Mouse (Mus musculus): ENCODE data around the gene Notch1. TPM values are rescaled to one million over a fixed set of nuclear protein-coding genes. Genes with fewer than 3 reads are reported as not detected.

The Notch1 gene
- polyA plus RNA-seq, 1 experiment from 2014 or later = 13.3 TPM

DNA sequence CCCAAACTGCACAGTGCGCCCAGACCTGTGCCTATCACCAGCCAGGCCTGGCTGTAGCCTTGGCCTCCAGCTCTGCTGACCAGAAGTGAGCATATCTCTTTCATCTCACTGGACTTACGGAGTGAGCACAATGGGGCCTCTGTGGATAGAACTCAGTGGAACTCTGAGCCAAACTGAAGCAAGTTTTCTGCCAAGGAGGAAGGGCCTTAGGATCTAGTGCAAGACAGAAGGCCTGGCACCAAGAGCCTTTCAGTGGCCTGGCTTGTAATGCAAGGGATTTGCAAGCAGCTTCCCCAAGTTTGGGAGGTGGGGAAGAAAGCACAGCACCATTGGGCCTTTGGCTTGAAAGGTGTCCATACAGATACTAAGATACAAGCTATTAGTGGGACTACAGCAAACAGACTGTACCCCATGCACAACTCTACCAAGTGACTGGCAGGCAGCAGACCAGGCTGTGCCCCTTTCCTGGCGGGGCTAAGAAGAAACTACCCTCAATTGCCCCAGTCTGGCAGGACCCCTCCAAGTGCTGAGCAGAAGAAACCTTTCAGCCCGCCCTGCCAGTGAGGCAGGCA lies 16.4 kb downstream of the Notch1 start:
- 29% methylated on average over 4 of the region's 4 CpGs for WGBS
- H3K36me3 ChIP-seq (ENCODE audit: control insufficient read depth, insufficient read depth, low read length) = no peaks in the 10 kb centered on the region
- peak overlapping the region; percentile 87 for H3K27ac ChIP-seq (ENCODE audit: low read depth, low read length)
- peak; percentile 48 for ATAC-seq
- peak overlapping the region; percentile 66 for H3K4me2 ChIP-seq (ENCODE audit: low read length)
- H3K27me3 ChIP-seq (replicated peaks; ENCODE audit: control insufficient read depth, insufficient read depth, low read length) = no peaks in the 10 kb centered on the region
- H3K9me3 ChIP-seq (ENCODE audit: control insufficient read depth, low read length) = no peaks in the 10 kb centered on the region
- H3K4me3 ChIP-seq (ENCODE audit: low read length) = no peak overlapping the region
- peak overlapping the region; percentile 30; the same call in 1 of the 2 replicates for H3K9ac ChIP-seq (ENCODE audit: low read depth, low read length)
- peaks cover 73% of the 10 kb centered on the region for H3K4me1 ChIP-seq (ENCODE audit: control insufficient read depth, insufficient read depth, low read depth, low read length)

DNA sequence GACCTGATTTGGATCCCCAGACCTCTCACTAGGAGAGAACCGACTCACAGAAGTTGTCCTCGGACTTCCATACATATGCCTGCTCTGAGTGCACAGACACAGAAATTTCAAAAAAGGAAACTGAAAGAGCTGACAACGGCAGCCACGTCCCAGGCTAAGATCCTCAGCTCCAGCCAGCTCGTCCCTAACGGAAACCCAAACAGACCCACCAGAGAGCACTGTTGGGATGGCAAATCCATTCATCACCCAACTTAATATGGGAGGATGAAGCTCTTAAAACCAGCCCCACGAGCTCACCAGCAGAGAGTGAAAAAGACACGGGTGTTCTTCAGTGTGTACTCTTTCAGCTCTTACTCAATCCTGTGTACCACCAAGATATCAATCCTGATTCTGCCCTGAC lies 17.8 kb downstream of the Notch1 start:
- 52% methylated on average over 8 of the region's 8 CpGs for WGBS

DNA sequence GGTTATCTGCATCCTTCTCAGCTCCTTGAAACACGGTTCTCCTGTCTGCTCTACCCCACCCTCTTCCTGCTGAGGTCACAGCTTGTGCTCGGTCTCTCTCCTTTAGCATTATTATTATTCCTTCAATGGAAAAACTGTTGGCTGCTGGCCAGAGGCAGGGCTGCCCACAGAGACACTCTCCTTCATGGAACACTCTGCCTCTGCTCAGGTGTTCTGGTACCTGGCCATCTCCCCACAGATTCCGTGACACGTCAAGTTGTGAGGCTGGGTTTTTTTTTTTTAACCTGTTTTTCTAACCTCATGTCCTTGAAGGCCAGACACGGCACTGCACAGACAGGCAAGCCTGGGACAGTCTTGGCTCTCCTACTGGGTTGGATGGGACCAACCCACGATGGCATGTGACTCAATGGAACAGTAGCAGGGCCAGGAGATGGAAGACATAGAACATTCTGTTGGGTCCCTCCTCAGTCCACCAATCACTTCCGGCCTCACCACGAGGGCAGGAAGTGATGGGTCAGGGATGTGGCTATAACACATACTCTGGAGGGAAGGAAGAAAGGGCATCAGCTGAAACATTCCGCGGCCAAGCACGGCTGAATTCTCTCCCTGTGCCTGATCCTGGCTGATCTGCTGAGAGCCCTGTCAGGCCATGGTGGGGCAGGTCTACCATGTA lies 18.5 kb downstream of the Notch1 start:
- no peak for ATAC-seq
- no peaks in the 10 kb centered on the region for H3K36me3 ChIP-seq (ENCODE audit: control insufficient read depth, insufficient read depth, low read length)
- WGBS = 60% methylated on average over 11 of the region's 11 CpGs
- no peak overlapping the region for H3K27ac ChIP-seq (ENCODE audit: low read depth, low read length)
- H3K4me2 ChIP-seq (ENCODE audit: low read length) = peak overlapping the region; percentile 13
- no peaks in the 10 kb centered on the region for H3K9me3 ChIP-seq (ENCODE audit: control insufficient read depth, low read length)
- H3K9ac ChIP-seq (ENCODE audit: low read depth, low read length) = no peak overlapping the region
- no peak overlapping the region for H3K4me3 ChIP-seq (ENCODE audit: low read length)
- no peaks in the 10 kb centered on the region for H3K27me3 ChIP-seq (replicated peaks; ENCODE audit: control insufficient read depth, insufficient read depth, low read length)
- H3K4me1 ChIP-seq (ENCODE audit: control insufficient read depth, insufficient read depth, low read depth, low read length) = peaks cover 76% of the 10 kb centered on the region

More for the DNA sequence above, 17.8 kb downstream of the Notch1 start:
- Histone ChIP-seq H3K4me2 (ENCODE audit: low read length) (peak overlapping the region; percentile 66; the same call in 1 of the 2 replicates), H3K36me3 (ENCODE audit: control insufficient read depth, insufficient read depth, low read length) (no peaks in the 10 kb centered on the region), H3K9me3 (ENCODE audit: control insufficient read depth, low read length) (no peaks in the 10 kb centered on the region), H3K4me1 (ENCODE audit: control insufficient read depth, insufficient read depth, low read depth, low read length) (peaks cover 77% of the 10 kb centered on the region), H3K27me3 (replicated peaks; ENCODE audit: control insufficient read depth, insufficient read depth, low read length) (no peaks in the 10 kb centered on the region), H3K27ac (ENCODE audit: low read depth, low read length) (0 out of 2 replicates have a peak overlapping the region, but pooled peaks have one; percentile 5), H3K4me3 (ENCODE audit: low read length) (no peak overlapping the region), H3K9ac (ENCODE audit: low read depth, low read length) (no peak overlapping the region)
- ATAC-seq = no peak

DNA sequence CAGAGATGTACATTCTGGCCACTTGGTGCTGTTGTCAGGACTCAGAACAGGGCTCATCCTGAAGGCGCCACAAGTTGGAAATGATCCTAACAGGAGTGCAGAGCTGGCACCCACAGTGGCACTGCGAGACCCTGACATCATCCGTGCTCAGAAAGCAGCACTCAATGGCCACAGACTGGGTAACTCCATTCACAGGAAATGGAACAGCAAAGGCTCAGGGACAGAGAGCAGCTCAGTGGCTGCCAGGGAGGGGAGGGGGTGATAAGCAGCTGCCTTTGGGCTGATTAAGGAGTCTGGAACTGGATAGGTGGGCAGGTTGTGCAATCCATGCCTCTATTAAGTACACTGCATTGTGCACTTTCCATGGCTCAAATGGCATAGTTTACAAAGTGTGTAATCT lies 20.0 kb downstream of the Notch1 start:
- 70% methylated on average over 3 of the region's 3 CpGs for WGBS
- Histone ChIP-seq H3K4me2 (ENCODE audit: low read length) (no peak overlapping the region), H3K9me3 (ENCODE audit: control insufficient read depth, low read length) (no peaks in the 10 kb centered on the region), H3K4me1 (ENCODE audit: control insufficient read depth, insufficient read depth, low read depth, low read length) (peaks cover 79% of the 10 kb centered on the region), H3K9ac (ENCODE audit: low read depth, low read length) (no peak overlapping the region), H3K27me3 (replicated peaks; ENCODE audit: control insufficient read depth, insufficient read depth, low read length) (no peaks in the 10 kb centered on the region), H3K4me3 (ENCODE audit: low read length) (no peak overlapping the region), H3K27ac (ENCODE audit: low read depth, low read length) (peak overlapping the region; percentile 21; the same call in 1 of the 2 replicates), H3K36me3 (ENCODE audit: control insufficient read depth, insufficient read depth, low read length) (no peaks in the 10 kb centered on the region)
- no peak for ATAC-seq

DNA sequence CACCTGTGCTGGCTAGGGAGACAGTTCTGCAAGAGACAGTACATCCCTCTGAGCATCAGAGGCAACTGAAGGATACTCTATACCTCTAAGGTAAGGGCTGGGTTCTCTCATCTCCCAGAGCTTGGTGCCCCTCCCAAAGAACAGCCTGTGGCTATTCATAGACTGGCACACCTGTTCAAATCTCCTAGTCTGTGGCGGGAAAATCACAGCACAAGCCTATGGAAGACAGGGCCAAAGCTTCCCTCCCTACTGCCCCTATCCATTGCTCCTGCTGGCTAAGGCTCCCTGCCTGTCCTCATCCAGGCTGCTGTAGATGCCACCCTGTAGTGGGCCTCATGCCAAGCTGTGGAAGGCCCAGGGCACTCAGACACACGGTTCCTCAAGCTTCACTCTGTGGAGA lies 20.8 kb downstream of the Notch1 start:
- no peak overlapping the region for H3K4me2 ChIP-seq (ENCODE audit: low read length)

DNA sequence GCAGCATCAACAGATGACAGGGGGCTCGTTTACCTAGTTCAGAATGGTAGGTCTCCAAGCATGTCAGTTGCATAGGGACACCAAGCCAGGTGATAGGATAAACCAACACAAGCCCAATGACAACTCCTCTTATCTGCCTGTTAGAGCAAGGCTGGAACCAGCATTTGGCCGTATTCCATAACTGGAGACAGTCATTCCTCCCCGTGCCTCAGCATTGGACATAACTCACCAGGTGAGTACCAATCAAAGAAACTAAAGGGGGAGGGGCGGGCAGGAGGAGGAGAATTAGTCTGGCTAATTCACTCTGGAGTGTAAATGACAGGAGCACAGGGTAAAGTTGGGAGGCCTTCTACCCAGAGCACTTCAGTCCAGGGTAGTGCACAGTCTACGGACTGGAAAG lies 21.5 kb downstream of the Notch1 start:
- no peaks in the 10 kb centered on the region for H3K9me3 ChIP-seq (ENCODE audit: control insufficient read depth, low read length)
- WGBS = 76% methylated on average over 5 of the region's 5 CpGs
- H3K4me3 ChIP-seq (ENCODE audit: low read length) = no peak overlapping the region
- peaks cover 79% of the 10 kb centered on the region for H3K4me1 ChIP-seq (ENCODE audit: control insufficient read depth, insufficient read depth, low read depth, low read length)
- no peaks in the 10 kb centered on the region for H3K27me3 ChIP-seq (replicated peaks; ENCODE audit: control insufficient read depth, insufficient read depth, low read length)
- no peak overlapping the region for H3K27ac ChIP-seq (ENCODE audit: low read depth, low read length)
- H3K9ac ChIP-seq (ENCODE audit: low read depth, low read length) = no peak overlapping the region
- H3K4me2 ChIP-seq (ENCODE audit: low read length) = no peak overlapping the region
- H3K36me3 ChIP-seq (ENCODE audit: control insufficient read depth, insufficient read depth, low read length) = no peaks in the 10 kb centered on the region
- no peak for ATAC-seq

More for the DNA sequence above, 20.8 kb downstream of the Notch1 start:
- 53% methylated on average over 2 of the region's 2 CpGs for WGBS
- no peaks in the 10 kb centered on the region for H3K36me3 ChIP-seq (ENCODE audit: control insufficient read depth, insufficient read depth, low read length)
- no peaks in the 10 kb centered on the region for H3K9me3 ChIP-seq (ENCODE audit: control insufficient read depth, low read length)
- H3K4me1 ChIP-seq (ENCODE audit: control insufficient read depth, insufficient read depth, low read depth, low read length) = peaks cover 79% of the 10 kb centered on the region
- no peak overlapping the region for H3K27ac ChIP-seq (ENCODE audit: low read depth, low read length)
- no peak overlapping the region for H3K4me3 ChIP-seq (ENCODE audit: low read length)
- no peak overlapping the region for H3K9ac ChIP-seq (ENCODE audit: low read depth, low read length)
- no peaks in the 10 kb centered on the region for H3K27me3 ChIP-seq (replicated peaks; ENCODE audit: control insufficient read depth, insufficient read depth, low read length)
- no peak for ATAC-seq

DNA sequence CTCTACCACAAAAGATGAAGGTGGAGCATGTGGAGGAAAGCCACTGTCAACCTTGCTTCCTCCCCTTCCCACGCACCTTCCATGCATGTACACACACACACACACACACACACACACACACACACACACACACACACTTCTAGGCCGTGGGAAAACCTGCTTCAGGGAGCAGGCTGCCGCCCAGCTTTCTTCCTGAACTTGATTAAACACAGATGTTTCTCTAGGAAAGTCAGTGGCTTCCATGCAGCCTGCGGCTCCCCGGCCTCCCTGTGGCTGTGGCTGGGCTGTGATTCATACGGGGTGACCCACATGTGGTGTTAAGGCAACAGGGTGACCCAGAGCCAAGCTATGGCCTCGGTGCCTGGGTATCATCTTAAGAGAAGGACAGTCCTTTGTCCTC lies 22.1 kb downstream of the Notch1 start:
- Histone ChIP-seq H3K36me3 (ENCODE audit: control insufficient read depth, insufficient read depth, low read length) (no peaks in the 10 kb centered on the region), H3K4me3 (ENCODE audit: low read length) (no peak overlapping the region), H3K27me3 (replicated peaks; ENCODE audit: control insufficient read depth, insufficient read depth, low read length) (no peaks in the 10 kb centered on the region), H3K4me1 (ENCODE audit: control insufficient read depth, insufficient read depth, low read depth, low read length) (peaks cover 80% of the 10 kb centered on the region), H3K27ac (ENCODE audit: low read depth, low read length) (peak overlapping the region; percentile 46), H3K4me2 (ENCODE audit: low read length) (no peak overlapping the region), H3K9me3 (ENCODE audit: control insufficient read depth, low read length) (no peaks in the 10 kb centered on the region), H3K9ac (ENCODE audit: low read depth, low read length) (no peak overlapping the region)
- WGBS = 40% methylated on average over 7 of the region's 7 CpGs
- no peak for ATAC-seq

DNA sequence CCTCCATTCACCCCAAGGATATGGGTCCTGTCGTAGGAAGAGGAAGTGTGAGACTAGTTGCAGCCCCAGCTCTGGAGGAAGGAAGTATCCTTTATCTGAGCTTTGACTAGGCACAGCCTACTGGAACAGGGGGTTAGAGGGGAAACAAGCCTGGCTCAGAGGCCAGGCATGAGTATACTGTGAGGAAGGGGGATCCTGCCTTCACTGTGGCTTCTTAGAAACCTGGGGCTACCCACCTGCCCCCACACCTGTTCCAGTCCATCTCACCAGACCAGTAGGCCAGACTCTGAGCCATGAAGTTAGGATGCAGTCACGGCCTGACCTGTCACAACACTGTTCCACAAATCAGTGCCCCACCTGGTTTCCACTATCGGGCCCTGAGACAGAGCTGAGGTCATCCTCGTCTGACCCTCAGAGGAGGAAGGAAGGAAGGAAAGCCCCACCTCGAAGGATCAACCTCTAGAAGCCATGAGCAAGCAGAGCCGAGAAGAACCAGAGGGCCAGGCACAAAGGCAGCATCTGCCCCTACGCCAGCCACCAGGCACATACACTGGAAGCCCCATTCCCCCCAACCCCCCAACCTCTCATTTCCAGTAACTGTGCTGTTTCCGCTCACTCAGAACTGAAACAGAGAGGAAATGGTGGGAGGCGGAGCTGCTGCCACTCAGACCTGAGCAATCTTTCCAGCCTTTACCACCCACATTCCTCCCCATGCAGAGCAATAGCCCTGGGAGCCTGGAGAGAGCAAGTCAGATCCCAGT lies 23.3 kb downstream of the Notch1 start:
- Histone ChIP-seq H3K4me3 (ENCODE audit: low read length) (no peak overlapping the region), H3K27me3 (replicated peaks; ENCODE audit: control insufficient read depth, insufficient read depth, low read length) (no peaks in the 10 kb centered on the region), H3K9ac (ENCODE audit: low read depth, low read length) (peak overlapping the region; percentile 5; the same call in 1 of the 2 replicates), H3K27ac (ENCODE audit: low read depth, low read length) (peak overlapping the region; percentile 65), H3K4me1 (ENCODE audit: control insufficient read depth, insufficient read depth, low read depth, low read length) (peaks cover 87% of the 10 kb centered on the region), H3K36me3 (ENCODE audit: control insufficient read depth, insufficient read depth, low read length) (no peaks in the 10 kb centered on the region), H3K9me3 (ENCODE audit: control insufficient read depth, low read length) (no peaks in the 10 kb centered on the region), H3K4me2 (ENCODE audit: low read length) (peak overlapping the region; percentile 31)
- no peak for ATAC-seq
- 32% methylated on average over 9 of the region's 9 CpGs for WGBS

DNA sequence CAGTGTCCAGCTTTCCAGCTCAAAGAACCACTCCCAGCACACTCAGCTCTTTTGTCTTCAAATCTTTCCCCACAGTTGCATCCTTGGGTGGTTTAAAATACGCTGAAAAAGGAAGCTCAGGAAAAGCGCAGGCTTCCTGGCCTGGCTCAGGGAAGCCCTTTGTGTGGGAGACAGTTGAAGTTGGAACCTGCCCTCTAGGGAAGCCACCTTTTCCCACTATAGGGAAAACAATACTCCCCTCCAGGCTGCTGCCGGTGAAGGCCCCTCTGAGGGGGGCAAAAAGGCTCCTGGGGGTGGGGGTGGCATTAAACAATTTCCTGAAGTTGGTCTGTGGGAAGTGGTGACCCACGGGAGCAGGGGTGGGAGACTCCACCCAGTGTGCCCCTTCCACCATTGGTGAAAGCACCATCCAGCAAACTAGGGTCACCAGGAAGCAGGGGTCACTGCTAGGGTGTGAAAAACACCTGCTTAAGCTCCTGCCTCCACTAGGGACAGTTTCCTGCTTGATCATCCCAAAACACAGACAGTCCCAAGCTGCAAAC lies 25.6 kb downstream of the Notch1 start:
- peaks cover 93% of the 10 kb centered on the region for H3K4me1 ChIP-seq (ENCODE audit: control insufficient read depth, insufficient read depth, low read depth, low read length)
- H3K4me3 ChIP-seq (ENCODE audit: low read length) = no peak overlapping the region
- no peak overlapping the region for H3K4me2 ChIP-seq (ENCODE audit: low read length)
- peak overlapping the region; percentile 5; the same call in 1 of the 2 replicates for H3K9ac ChIP-seq (ENCODE audit: low read depth, low read length)
- 21% methylated on average over 4 of the region's 4 CpGs for WGBS
- no peaks in the 10 kb centered on the region for H3K9me3 ChIP-seq (ENCODE audit: control insufficient read depth, low read length)
- no peaks in the 10 kb centered on the region for H3K27me3 ChIP-seq (replicated peaks; ENCODE audit: control insufficient read depth, insufficient read depth, low read length)
- no peak for ATAC-seq
- no peaks in the 10 kb centered on the region for H3K36me3 ChIP-seq (ENCODE audit: control insufficient read depth, insufficient read depth, low read length)
- H3K27ac ChIP-seq (ENCODE audit: low read depth, low read length) = peak overlapping the region; percentile 58; the same call in 1 of the 2 replicates

Measured in hindbrain, embryonic 16.5 days (tissue).